Mouse (Mus musculus): ENCODE results near the gene Rho.
A peak's percentile ranks its signal among the peaks of the same experiment; 100 is the strongest.

The Rho gene

GRCm38 (mm10) chr6:115956922-115957601 lies 25.5 kb downstream of the Rho start:
- peak; percentile 33 for DNase-seq (ENCODE audit: low spot score)

- DNase-seq (ENCODE audit: low spot score): no peak
These were observed 26.1 kb downstream of the Rho start for GRCm38 (mm10) chr6:115957681-115958080.

GRCm38 (mm10) chr6:115958445-115958844 lies 26.9 kb downstream of the Rho start:
- DNase-seq (ENCODE audit: low spot score): no peak

DNA sequence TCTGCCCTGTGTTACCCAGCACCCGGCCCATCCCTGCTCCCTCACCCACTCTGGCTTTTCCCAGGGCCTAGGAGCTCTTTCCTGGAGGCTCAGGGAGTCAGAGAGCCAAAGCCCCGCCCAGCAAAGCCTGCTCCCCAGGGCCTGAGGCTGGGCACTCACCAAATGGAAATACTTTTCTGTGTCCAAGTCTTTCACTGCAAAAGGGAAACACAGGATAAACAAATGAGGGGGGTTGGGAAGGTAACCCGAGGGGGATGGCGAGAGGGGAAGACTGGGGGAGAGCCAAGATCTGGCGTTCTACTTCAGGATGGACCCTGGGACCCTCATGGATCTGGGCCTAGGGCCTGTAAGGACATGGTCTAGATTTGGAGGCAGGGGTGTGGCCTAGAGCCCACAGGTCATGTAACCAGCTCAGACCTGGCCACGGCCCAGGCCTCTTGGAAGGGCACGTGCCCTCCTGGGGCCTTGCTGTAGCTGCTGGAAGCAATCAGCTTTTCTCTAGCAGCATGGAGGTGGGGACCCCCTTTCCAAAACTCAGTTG lies 27.7 kb downstream of the Rho start:
- DNase-seq (ENCODE audit: low spot score): no peak

GRCm38 (mm10) chr6:115960322-115960721 lies 28.8 kb downstream of the Rho start:
- no peak for DNase-seq (ENCODE audit: low spot score)

GRCm38 (mm10) chr6:115961743-115962142 lies 30.2 kb downstream of the Rho start:
- DNase-seq (ENCODE audit: low spot score): no peak

DNA sequence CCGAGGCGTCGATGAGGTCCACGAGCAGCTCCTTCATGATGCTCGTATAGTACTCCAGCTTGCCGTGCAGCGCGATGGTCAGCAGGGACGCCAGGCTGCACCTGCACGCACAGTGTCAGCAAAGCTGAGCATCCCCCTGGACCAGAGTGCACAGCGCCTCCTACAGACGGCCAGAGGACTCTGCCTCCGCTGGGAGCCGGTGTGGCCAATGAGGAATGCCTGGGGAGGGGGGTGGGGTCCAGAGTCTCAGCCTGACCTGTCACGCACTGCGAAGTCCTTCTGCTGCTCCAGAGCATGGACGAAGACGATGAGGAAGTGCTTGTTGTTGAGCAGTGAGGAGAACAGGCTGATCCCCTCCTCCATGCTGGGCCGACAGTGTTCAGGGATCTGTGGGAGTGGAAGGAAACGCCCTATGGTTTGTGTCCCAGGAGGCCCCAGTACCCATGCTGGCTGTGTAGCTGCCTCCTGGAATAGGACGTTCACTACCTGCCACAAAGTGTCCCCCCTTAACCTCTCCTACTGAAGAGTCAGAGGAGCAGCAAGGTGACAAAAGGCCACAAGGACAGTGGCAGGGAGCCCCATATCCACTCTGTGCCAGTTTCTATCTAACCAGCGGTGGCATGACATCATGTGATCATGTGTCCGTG lies 31.0 kb downstream of the Rho start:
- DNase-seq (ENCODE audit: low spot score): no peak

DNA sequence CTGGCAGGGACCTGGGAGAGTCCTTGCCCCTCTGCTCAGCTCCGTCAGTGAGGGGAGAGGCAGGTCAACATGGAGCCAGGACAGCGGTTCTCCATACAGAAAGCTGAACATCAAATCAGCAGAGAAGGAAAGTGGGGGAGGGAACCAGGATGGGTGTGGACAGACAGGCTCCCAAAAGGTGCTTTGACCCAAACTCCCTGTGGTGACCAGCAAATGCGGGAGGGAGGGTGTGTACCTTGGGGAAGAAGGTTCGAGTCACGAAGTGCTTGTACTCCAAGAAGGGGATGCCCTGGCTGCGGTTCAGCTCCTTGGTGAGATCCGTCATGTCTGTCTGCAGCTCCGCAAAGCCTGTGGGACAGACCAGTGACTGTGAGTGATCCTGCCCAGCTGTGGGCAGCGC lies 32.1 kb downstream of the Rho start:
- DNase-seq (ENCODE audit: low spot score): no peak

DNA sequence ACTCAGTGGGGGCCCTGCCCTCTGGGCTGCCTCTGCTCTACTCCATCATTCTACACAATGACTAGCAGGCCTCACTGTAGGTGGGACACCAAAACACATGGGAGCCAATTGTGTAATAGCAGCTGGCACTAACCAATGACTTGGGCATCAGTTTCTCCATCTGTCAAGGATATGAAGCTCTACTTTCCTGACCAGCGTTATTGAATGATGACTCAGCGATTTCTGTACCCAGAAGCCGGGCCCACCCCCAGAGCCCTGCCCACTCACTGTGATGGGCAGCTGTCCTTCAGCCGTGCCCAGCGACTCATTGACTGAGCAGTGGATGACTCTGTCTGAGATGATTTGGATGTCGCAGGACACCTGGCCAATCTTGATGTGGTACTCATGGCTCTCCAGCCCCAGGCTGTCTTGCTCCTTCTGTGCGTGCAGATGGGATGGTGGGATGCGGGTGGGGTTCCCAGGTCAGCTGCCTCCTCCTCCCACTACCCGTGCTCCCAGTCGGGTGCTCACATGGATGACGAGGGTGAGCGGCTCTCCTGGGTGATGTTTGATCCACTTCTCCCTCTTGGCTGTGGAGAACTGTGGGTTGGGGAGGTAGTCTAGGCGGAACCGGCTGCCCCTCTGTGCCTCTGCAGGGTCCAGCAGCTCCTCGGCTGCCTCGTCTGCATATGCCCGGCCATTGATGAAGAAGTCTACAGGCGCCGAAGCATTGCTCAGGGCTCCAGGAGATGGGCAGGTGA lies 34.8 kb downstream of the Rho start:
- no peak for DNase-seq (ENCODE audit: low spot score)

DNA sequence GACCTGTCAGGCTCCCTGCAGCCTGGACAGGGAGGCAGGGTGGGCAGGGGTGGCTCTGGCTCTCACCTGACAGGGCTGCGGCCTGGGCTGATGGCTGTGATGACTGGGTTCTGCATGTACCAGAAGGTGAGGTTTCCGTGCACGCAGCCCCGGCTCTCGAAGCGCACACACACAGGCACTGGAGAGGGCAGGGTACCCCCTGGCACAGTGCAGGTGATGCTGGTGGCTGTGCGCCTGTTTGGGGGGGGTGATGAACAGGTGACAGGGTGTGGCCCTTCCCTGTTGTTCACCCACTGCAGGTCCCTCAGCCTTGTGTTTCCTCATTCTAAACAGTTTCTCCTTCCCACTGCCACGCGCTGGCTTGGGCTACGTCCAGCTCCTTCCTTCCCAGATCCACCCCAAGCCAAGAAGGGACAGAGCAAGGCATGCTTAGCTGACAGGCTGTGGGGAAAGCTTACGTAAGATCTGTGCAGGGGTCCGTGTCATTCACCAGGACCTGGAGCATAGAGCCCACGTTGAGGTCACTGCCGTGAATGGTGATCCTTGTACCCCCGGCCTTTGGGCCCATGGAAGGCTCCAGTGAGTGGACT lies 35.8 kb downstream of the Rho start:
- no peak for DNase-seq (ENCODE audit: low spot score)

GRCm38 (mm10) chr6:115968086-115968485 lies 36.5 kb downstream of the Rho start:
- no peak for DNase-seq (ENCODE audit: low spot score)

- DNase-seq (ENCODE audit: low spot score): no peak
These were observed 37.2 kb downstream of the Rho start for GRCm38 (mm10) chr6:115968700-115969099.

GRCm38 (mm10) chr6:115969103-115969502 lies 37.6 kb downstream of the Rho start:
- DNase-seq (ENCODE audit: low spot score): no peak

DNA sequence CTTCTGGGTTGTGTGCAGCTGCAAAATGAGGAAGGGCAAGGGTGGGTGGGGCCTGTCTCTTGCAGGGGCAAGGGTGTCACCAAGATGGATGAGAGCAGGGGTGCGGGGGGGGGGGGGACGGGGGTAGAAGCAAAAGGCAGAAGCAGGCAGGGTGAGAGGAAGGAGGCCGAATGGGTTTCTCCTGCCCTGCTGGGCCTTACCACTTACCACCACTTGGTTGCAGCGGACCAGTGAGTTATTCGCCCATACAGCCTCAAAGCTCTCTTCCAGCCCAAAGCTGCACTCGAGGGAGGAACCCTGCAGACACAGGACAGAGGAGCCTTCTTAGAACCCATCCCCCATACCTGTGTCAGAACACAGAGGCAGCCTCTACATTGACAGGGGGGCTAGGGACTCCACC lies 38.4 kb downstream of the Rho start:
- no peak for DNase-seq (ENCODE audit: low spot score)

- DNase-seq (ENCODE audit: low spot score): no peak
These were observed 39.9 kb downstream of the Rho start for GRCm38 (mm10) chr6:115971273-115972060.

DNA sequence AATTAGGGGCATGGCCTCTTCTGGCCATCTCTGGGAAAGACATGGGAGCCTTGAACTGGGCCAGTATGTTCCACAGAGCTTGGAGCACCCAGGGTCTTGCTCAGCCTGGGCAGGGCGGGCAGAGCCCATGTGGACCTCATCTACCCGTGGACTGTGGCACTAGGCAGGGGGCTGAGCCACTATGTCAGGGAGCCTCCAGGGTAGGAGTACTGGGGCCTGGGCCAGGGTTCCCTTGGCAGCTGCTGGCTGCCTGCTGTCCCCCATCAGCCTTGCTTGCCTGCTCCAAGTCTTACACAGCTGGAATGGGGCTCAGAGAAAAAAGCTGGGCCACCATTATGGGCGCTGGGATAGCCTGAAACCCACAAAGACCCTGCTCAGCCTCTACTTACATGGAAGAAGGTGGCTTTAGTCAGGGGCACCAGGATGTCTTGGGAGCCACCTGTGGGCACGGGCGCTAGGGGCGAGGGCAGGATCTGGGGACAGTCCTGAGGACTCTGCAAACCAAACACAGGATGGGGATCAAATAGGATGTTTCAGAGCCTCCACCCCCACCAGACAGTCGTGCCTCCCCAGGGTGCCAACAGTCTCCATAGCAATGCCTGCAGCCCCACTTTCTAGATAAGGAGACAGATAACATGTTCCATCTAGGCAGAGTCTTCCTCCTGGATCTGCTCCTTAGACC lies 40.7 kb downstream of the Rho start:
- no peak for DNase-seq (ENCODE audit: low spot score)

DNA sequence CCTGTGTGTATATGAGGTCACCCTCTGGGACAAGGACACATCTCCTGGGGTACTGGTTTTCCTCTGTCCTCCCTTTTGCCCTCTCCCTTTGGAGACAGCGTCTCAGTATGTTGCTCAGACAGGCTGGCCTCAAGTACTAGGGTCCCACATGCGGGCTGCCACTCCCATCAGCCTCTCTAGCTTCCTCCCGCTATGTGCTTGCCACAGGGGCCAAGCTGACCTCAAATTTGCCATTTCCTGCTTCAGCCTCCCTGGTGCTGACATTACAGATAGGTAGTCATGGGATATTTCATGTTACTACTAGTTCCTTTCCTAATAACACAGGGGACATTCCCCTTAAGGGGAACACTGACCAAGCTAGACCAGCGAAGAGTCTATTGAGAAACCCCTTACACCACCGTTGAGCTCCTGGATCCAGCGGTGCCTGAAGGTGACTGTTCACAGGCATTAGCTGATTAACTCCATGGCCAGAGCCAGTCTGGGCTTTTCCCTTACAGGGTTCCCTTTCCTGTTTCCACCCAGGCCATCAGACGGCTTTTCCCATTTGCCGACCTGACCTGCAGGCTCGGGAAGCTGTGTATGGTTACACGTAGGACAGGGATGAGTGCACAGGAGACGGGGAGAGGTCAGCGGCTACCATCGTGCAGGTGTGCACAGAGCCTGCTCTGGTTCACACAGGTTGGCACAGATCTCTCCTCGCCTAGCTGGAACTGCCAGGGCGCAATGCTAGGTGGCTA lies 41.8 kb downstream of the Rho start:
- no peak for DNase-seq (ENCODE audit: low spot score)

DNA sequence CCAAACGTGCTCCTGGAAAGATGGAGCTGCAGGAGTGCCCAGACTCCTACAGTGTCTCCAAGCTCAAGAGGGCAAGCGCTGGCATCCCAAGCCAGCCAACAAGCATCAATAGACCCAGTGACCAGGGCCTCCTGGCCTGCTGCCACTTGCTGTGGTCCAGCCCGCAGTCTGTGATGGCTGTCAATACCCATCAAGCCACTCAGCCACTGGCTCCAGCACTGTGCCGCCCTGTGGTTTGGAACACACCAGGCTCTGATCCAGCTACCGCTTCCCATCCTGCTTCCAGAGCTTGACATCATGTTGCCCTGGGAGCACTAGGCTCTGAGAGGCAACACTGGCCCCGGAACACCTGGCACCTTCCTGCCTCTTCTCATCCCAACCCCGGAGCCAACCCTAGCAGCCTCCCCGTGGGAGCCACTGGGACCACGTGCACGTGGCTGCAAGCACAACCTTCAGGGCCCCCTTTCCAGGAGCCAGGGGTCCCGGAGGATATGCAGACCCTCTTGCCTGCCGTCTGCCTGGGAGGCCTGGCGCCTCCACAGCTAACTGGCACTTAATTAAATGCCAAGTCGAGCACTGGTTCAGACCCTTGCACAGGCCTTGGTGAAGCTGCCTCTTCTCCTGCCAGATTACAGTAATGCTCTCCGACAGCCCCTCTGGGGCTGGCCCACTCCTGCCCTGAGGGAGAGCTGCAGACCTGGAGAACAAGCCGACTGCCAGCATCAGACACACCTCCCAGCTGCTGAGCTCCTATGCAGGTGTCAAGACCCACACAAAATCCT lies 42.5 kb downstream of the Rho start:
- DNase-seq (ENCODE audit: low spot score): peak; percentile 71

DNA sequence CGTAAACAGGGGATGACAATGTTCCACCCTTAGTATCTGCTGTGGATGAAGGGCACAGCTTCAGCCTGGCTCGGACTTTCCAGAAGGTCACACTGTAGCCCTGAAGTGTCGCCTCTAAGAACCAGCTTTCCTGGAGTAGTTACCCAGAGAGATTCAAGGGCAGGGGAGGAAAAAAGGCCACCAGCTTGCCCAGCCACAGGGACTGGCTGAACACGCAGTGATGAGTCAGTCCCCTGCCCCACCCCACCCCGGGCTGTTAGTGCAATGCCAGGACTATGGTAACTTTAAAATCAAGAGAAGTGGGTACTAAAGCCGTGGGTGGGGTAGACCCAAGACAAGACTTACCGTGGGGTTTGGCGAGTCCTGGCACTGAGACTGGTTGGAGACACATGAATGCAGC lies 44.1 kb downstream of the Rho start:
- no peak for DNase-seq (ENCODE audit: low spot score)

GRCm38 (mm10) chr6:115977810-115978209 lies 46.3 kb downstream of the Rho start:
- DNase-seq (ENCODE audit: low spot score): no peak

All from layer of hippocampus, adult 11-12 months (tissue).